Mouse (Mus musculus): ENCODE measurements at regions not wholly inside any gene's neighbourhood (a gene's known extent, or its start where the extent isn't known, plus 50 kb on each side); places are given as distances from the start of the nearest gene placed in this dataset.

DNA sequence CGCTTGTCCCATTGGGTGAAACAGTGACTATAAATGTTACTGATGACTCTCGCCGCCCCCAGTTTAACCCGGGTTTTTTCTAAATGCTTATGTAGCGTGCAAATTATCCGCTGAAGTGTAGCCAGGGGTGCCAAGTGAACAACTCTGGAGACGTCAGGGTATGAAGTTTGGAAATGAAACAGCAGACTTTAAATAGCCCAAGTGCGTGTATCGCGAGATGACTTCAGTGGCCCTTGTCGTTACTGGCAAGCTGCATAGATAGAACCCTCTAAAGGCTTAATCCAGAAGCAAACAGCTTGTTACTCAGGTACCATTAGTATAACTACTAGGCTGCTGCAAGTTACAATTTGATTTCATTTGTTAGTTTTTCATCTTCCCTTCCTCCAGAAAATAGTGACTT, 192.1 kb upstream of the Eya4 start:
- H3K4me2 ChIP-seq = peak overlapping the region; percentile 36
- no peak for ATAC-seq (replicated peaks; ENCODE audit: insufficient number of reproducible peaks, insufficient read depth, low FRiP score, low read depth)
- H3K27ac ChIP-seq = no peak overlapping the region
- no peaks in the 10 kb centered on the region for H3K27me3 ChIP-seq
- H3K9ac ChIP-seq = no peak overlapping the region
- no peaks in the 10 kb centered on the region for H3K4me1 ChIP-seq (replicated peaks)
- no peaks in the 10 kb centered on the region for H3K36me3 ChIP-seq
- H3K9me3 ChIP-seq (replicated peaks) = no peaks in the 10 kb centered on the region
- H3K4me3 ChIP-seq = no peak overlapping the region
- WGBS = 62% methylated on average over 11 of the region's 11 CpGs

- Histone ChIP-seq H3K4me1 (replicated peaks) (no peaks in the 10 kb centered on the region), H3K36me3 (no peaks in the 10 kb centered on the region), H3K9me3 (replicated peaks) (no peaks in the 10 kb centered on the region), H3K27me3 (no peaks in the 10 kb centered on the region), H3K9ac (no peak overlapping the region), H3K4me3 (no peak overlapping the region), H3K4me2 (peak overlapping the region; percentile 36; the same call in 1 of the 2 replicates), H3K27ac (no peak overlapping the region)
- WGBS = 43% methylated on average over 5 of the region's 5 CpGs
- ATAC-seq (replicated peaks; ENCODE audit: insufficient number of reproducible peaks, insufficient read depth, low FRiP score, low read depth) = no peak
These were observed 191.3 kb upstream of the Eya4 start for GRCm38 (mm10) chr10:23541914-23542313.

DNA sequence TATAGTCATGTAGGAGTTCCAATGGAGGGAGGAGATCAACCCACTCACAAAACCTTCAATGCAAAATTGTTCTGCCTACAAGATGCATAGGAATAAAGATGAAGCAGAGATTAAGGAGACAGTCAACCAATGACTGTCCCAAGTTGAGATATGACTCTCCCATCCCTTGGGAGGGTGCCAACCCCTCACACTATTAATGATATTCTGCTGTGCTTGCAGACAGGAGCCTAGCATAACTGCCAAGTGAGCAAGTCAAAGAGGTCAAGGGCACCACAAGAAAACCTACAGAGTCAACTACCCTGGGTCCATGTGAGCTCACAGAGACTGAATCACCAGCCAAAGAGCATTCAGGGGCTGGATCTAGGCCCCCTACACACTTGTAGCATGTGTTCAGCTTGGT, 184.1 kb upstream of the Eya4 start:
- Histone ChIP-seq H3K36me3 (no peaks in the 10 kb centered on the region), H3K4me3 (no peak overlapping the region), H3K4me1 (replicated peaks) (no peaks in the 10 kb centered on the region), H3K27ac (no peak overlapping the region), H3K27me3 (no peaks in the 10 kb centered on the region), H3K9me3 (replicated peaks) (no peaks in the 10 kb centered on the region), H3K9ac (no peak overlapping the region), H3K4me2 (no peak overlapping the region)
- no peak for ATAC-seq (replicated peaks; ENCODE audit: insufficient number of reproducible peaks, insufficient read depth, low FRiP score, low read depth)

DNA sequence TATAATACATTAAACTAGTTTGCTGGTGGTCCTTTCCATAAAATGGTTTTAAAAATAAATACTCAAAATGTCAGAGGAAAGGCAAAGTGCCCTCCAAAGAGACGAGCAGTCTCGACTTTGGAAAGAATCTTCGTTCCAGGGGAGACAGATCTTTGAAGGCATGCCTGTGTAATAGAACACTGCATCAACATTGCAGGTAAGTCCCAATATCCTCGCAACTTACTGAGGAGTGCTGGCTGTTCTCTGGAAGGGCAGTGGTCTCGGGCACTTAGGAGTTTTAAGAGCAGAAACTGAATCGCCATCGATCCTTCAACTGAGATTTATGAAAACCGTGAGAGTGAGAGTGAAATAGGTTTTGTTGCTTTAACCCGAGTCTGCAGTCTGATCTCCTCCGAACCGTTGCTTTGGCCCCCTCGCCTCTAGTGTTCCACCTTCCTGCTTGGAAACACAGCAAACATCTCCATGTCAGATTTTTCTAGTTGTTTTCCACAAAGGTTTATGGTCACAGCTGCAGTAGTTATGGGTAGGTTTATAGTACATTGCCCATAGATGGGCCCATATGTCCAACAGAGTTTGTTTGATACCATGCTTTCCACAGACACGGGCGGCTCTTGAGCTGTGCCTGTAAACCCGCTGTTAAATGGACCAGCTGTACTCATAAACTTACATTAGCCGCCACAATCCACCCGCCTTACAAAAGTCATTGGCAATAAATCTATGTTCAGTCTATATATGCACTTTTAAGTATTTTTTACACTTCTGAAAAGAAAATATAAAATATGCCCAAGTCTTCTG, 181.6 kb upstream of the Eya4 start:
- Histone ChIP-seq H3K9me3 (replicated peaks) (no peaks in the 10 kb centered on the region), H3K4me1 (replicated peaks) (no peaks in the 10 kb centered on the region), H3K9ac (no peak overlapping the region), H3K27ac (no peak overlapping the region), H3K36me3 (no peaks in the 10 kb centered on the region), H3K4me2 (no peak overlapping the region), H3K4me3 (no peak overlapping the region), H3K27me3 (no peaks in the 10 kb centered on the region)
- 80% methylated on average over 17 of the region's 17 CpGs for WGBS
- no peak for ATAC-seq (replicated peaks; ENCODE audit: insufficient number of reproducible peaks, insufficient read depth, low FRiP score, low read depth)

DNA sequence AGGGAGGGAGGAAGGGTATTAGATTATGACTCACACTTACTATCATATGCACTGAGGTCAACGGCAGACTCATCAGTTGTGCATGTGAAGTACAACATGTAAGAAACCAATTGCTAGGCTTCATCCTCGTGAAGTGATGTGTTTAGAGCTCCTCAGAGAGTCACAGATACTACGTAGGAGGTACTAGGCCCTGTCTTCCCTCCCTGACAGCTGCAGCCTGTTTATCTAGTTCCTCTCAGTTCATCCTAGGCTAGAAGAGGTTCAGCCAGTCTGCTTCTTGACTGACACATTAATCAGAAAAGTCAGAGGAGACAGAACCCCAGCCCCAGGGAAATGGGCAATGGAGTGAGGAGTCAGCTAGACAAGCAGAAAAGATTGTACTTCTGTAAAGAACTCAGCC, 180.1 kb upstream of the Eya4 start:
- Histone ChIP-seq H3K4me3 (no peak overlapping the region), H3K9ac (no peak overlapping the region), H3K36me3 (no peaks in the 10 kb centered on the region), H3K4me2 (no peak overlapping the region), H3K9me3 (replicated peaks) (no peaks in the 10 kb centered on the region), H3K4me1 (replicated peaks) (no peaks in the 10 kb centered on the region), H3K27ac (no peak overlapping the region), H3K27me3 (no peaks in the 10 kb centered on the region)
- WGBS = 55% methylated on average over 3 of the region's 3 CpGs
- no peak for ATAC-seq (replicated peaks; ENCODE audit: insufficient number of reproducible peaks, insufficient read depth, low FRiP score, low read depth)

- Histone ChIP-seq H3K36me3 (no peaks in the 10 kb centered on the region), H3K9ac (no peak overlapping the region), H3K27ac (no peak overlapping the region), H3K4me1 (replicated peaks) (no peaks in the 10 kb centered on the region), H3K4me3 (no peak overlapping the region), H3K27me3 (no peaks in the 10 kb centered on the region), H3K4me2 (no peak overlapping the region), H3K9me3 (replicated peaks) (no peaks in the 10 kb centered on the region)
- ATAC-seq (replicated peaks; ENCODE audit: insufficient number of reproducible peaks, insufficient read depth, low FRiP score, low read depth) = no peak
These were observed 176.2 kb upstream of the Eya4 start for GRCm38 (mm10) chr10:23526796-23527195.

DNA sequence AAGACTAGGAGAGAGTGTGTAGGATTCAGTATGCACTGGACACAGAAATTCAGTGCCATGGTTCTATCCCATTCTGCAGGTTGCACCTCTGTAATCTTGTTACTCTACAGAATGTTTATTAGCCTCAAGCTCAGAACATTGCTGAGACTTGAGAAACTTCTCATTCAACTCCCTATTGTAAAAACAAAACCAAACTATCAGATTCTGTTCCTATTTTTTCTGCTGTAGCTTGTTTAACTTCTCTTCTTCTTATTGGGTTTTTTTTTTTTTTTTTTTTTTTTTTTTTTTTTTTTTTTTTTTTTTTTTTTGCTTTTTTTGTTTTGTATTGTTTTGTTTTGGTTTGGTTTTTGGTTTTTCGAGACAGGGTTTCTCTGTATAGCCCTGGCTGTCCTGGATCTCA, 172.1 kb upstream of the Eya4 start:
- Histone ChIP-seq H3K9ac (no peak overlapping the region), H3K4me2 (no peak overlapping the region), H3K27ac (no peak overlapping the region), H3K4me3 (no peak overlapping the region), H3K36me3 (no peaks in the 10 kb centered on the region), H3K4me1 (replicated peaks) (no peaks in the 10 kb centered on the region), H3K9me3 (replicated peaks) (no peaks in the 10 kb centered on the region), H3K27me3 (no peaks in the 10 kb centered on the region)
- WGBS = 52% methylated on average over 1 of the region's 1 CpGs
- ATAC-seq (replicated peaks; ENCODE audit: insufficient number of reproducible peaks, insufficient read depth, low FRiP score, low read depth) = no peak

DNA sequence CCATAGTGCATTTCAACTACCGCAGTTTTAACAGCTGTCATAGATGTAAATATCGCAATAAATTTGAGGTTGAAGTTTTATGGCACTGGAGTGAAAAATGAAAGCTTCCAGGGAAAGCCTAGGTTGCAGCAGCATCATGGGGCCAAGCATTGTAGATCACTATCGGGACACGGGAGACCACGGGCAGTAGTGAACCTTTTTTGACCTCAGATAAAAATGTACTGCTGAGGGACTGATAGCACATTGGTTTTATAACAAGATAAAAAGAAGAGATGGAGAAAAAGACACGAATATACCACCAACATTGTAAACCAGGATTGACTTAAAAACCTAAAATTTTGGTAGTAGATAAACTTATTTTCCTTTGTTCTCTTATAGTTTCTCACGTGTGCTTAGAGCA, 143.1 kb upstream of the Eya4 start:
- WGBS = 67% methylated on average over 7 of the region's 7 CpGs
- H3K27ac ChIP-seq = no peak overlapping the region
- no peaks in the 10 kb centered on the region for H3K27me3 ChIP-seq
- H3K9ac ChIP-seq = no peak overlapping the region
- H3K4me3 ChIP-seq = no peak overlapping the region
- no peaks in the 10 kb centered on the region for H3K9me3 ChIP-seq (replicated peaks)
- H3K4me2 ChIP-seq = no peak overlapping the region
- H3K4me1 ChIP-seq (replicated peaks) = no peaks in the 10 kb centered on the region
- no peak for ATAC-seq (replicated peaks; ENCODE audit: insufficient number of reproducible peaks, insufficient read depth, low FRiP score, low read depth)
- H3K36me3 ChIP-seq = no peaks in the 10 kb centered on the region

DNA sequence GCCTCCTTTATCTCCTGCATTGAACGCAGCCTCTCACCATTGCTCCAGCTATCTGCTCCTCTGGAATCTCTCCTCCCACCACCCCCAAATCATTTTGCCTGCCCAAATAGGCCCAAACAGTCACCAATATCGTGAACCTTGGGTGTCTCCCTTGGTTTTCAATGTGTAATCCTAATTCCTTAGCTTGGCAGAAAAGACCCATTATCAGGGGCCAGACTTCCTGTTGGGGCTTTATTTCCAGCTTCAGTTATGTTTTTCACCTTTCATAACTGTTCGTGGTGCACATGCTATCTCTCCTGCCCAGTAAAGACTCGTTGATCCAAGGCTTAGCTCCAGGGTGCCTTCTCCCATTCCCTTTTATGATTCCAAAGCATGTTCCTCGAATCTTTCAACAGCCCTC, 142.4 kb upstream of the Eya4 start:
- Histone ChIP-seq H3K4me2 (no peak overlapping the region), H3K9me3 (replicated peaks) (no peaks in the 10 kb centered on the region), H3K9ac (no peak overlapping the region), H3K27me3 (no peaks in the 10 kb centered on the region), H3K4me1 (replicated peaks) (no peaks in the 10 kb centered on the region), H3K36me3 (no peaks in the 10 kb centered on the region), H3K4me3 (no peak overlapping the region), H3K27ac (no peak overlapping the region)
- ATAC-seq (replicated peaks; ENCODE audit: insufficient number of reproducible peaks, insufficient read depth, low FRiP score, low read depth) = no peak
- WGBS = 36% methylated on average over 5 of the region's 5 CpGs

- H3K36me3 ChIP-seq = no peaks in the 10 kb centered on the region
- H3K9me3 ChIP-seq (replicated peaks) = no peaks in the 10 kb centered on the region
- no peaks in the 10 kb centered on the region for H3K27me3 ChIP-seq
- H3K9ac ChIP-seq = no peak overlapping the region
- H3K4me2 ChIP-seq = no peak overlapping the region
- ATAC-seq (replicated peaks; ENCODE audit: insufficient number of reproducible peaks, insufficient read depth, low FRiP score, low read depth) = no peak
- no peak overlapping the region for H3K27ac ChIP-seq
- H3K4me1 ChIP-seq (replicated peaks) = no peaks in the 10 kb centered on the region
- 60% methylated on average over 3 of the region's 3 CpGs for WGBS
- H3K4me3 ChIP-seq = no peak overlapping the region
These were observed 138.4 kb upstream of the Eya4 start for GRCm38 (mm10) chr10:23488996-23489395.

DNA sequence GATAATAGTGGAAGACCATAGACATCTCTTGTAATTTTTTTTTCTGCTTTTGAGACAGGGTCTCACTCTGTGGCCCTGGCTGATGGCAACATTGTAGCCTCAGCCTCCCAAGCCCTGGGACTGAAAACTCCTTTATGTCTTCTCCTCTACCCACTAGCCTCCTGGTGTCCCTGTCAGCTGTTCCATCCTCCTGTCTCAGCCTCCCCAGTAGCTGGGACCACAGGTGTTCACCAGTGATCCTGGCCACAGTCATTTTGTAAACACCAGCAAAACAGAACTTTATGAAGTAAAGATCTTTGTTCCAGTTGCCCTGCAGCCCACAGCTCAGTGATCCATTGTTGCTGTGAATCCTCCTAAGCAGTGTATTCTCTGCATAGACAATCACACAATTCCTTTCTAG, 129.9 kb upstream of the Eya4 start:
- Histone ChIP-seq H3K4me3 (no peak overlapping the region), H3K9me3 (replicated peaks) (no peaks in the 10 kb centered on the region), H3K27me3 (no peaks in the 10 kb centered on the region), H3K4me1 (replicated peaks) (no peaks in the 10 kb centered on the region), H3K4me2 (no peak overlapping the region), H3K36me3 (no peaks in the 10 kb centered on the region), H3K27ac (no peak overlapping the region), H3K9ac (no peak overlapping the region)
- ATAC-seq (replicated peaks; ENCODE audit: insufficient number of reproducible peaks, insufficient read depth, low FRiP score, low read depth) = no peak

DNA sequence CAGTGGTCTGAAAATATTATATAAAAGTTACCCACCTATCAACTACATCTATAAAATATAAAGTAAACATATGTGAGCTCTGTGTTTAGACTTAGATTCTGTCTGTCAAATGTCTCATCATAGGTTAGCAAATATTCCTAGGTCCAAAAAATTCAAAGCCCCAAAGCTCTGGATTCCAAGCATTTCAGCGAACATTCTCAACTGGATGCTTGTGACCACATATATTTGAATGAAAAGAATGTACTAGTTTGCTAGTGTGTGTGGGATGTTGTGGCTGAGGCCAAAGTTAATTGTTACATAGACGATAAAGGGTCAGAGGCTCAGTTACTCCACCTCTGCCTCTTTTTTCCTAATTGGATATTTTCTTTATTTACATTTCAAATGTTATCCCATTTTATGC, 128.3 kb upstream of the Eya4 start:
- no peak overlapping the region for H3K9ac ChIP-seq
- no peaks in the 10 kb centered on the region for H3K36me3 ChIP-seq
- no peaks in the 10 kb centered on the region for H3K27me3 ChIP-seq
- H3K4me3 ChIP-seq = no peak overlapping the region
- WGBS = 86% methylated on average over 2 of the region's 2 CpGs
- ATAC-seq (replicated peaks; ENCODE audit: insufficient number of reproducible peaks, insufficient read depth, low FRiP score, low read depth) = no peak
- H3K4me1 ChIP-seq (replicated peaks) = no peaks in the 10 kb centered on the region
- H3K9me3 ChIP-seq (replicated peaks) = no peaks in the 10 kb centered on the region
- no peak overlapping the region for H3K4me2 ChIP-seq
- no peak overlapping the region for H3K27ac ChIP-seq
